Mouse (Mus musculus) kidney, postnatal 0 days (tissue): ENCODE data around the gene Gtse1. TPM values are rescaled to one million over a fixed set of nuclear protein-coding genes. Genes with fewer than 3 reads are reported as not detected.
A peak's percentile ranks its signal among the peaks of the same experiment; 100 is the strongest.

Experiments used
- ATAC-seq: fragments of 200-750 bp; cut with Nextera tagmentation; replicated peaks from 2 replicates; pipeline ENCODE4 v1.8.0; 2017; ENCODE audit warnings: low read depth, moderate number of reproducible peaks, moderate TSS enrichment, moderate library complexity; ENCODE audit not compliant: low FRiP score
- DNase-seq: peaks from one replicate; pipeline ENCODE4 v3.0.0-alpha.2; 2016; ENCODE audit warnings: low spot score
- H3K27ac ChIP-seq: fragments of 300-500 bp; sonication (generic); 2 replicates; pipeline ENCODE4 v1.5.1; 2014; ENCODE audit warnings: mild to moderate bottlenecking
- H3K27me3 ChIP-seq: fragments of 300-500 bp; sonication (generic); 2 replicates; pipeline ENCODE4 v1.6.1; 2014; ENCODE audit warnings: low read length, mixed read lengths; ENCODE audit not compliant: insufficient read depth
- H3K36me3 ChIP-seq: fragments of 300-500 bp; sonication (generic); 2 replicates; pipeline ENCODE4 v1.6.1; 2014; ENCODE audit warnings: low read length, mixed read lengths; ENCODE audit not compliant: insufficient read depth
- H3K4me1 ChIP-seq: fragments of 300-500 bp; sonication (generic); replicated peaks from 2 replicates; pipeline ENCODE4 v1.6.1; 2014; ENCODE audit warnings: antibody characterized with exemption, low read length, mixed read lengths; ENCODE audit not compliant: insufficient read depth
- H3K4me2 ChIP-seq: fragments of 300-500 bp; sonication (generic); 2 replicates; pipeline ENCODE4 v1.6.1; 2014; ENCODE audit warnings: mild to moderate bottlenecking, low read length, moderate library complexity, mixed read lengths
- H3K4me3 ChIP-seq: fragments of 300-500 bp; sonication (generic); replicated peaks from 2 replicates; pipeline ENCODE4 v1.5.1; 2014; ENCODE audit warnings: low read depth, low read length
- H3K9ac ChIP-seq: fragments of 300-500 bp; sonication (generic); 2 replicates; pipeline ENCODE4 v1.6.1; 2014; ENCODE audit warnings: low read depth, low read length
- H3K9me3 ChIP-seq: fragments of 300-500 bp; sonication (generic); replicated peaks from 2 replicates; pipeline ENCODE4 v1.6.1; 2016; ENCODE audit warnings: low read length, inconsistent platforms, mixed read lengths
- CTCF ChIP-seq: IDR thresholded peaks from 2 replicates; pipeline ENCODE4 v1.5.1; 2016; ENCODE audit warnings: antibody characterized with exemption, low read depth, mild to moderate bottlenecking, moderate library complexity
- WGBS: fragments of 180-500 bp; shearing (Covaris S2); extraction: QIAGEN DNeasy Blood & Tissue Kit; methylation state at CpG from one replicate; pipeline ENCODE4 v1.1.7; 2014; 5-methylcytosine and 5-hydroxymethylcytosine counted together
- polyA plus RNA-seq: library from polyadenylated mRNA; unstranded; fragments of >200 nt; fragmentation: Nextera tagmentation; extraction: Ambion mirVana; gene quantifications from 2 replicates; pipeline ENCODE4 v1.2.1, GENCODE M21; 2015

Gene Gtse1
- polyA plus RNA-seq, 1 experiment from 2014 or later = 11.4 TPM

GRCm38 (mm10) chr15:85821203-85822010 lies 38.1 kb upstream of the Gtse1 start, which contains the start of gene Pkdrej:
Pkdrej (minus strand) TSS chr15:85821734.
- ATAC-seq = peak; percentile 79
- Histone ChIP-seq H3K36me3 (no peaks in the 10 kb centered on the region), H3K4me3 (peak within 1 kb of the TSS; percentile 47), H3K4me2 (peak within 1 kb of the TSS; percentile 96), H3K27ac (no peak within 1 kb of the TSS), H3K9me3 (no peaks in the 10 kb centered on the region), H3K27me3 (peaks cover 5% of the 10 kb centered on the region; the same call in 1 of the 2 replicates), H3K9ac (peak within 1 kb of the TSS; percentile 79), H3K4me1 (no peaks in the 10 kb centered on the region)
- DNase-seq = peak; percentile 39
- 1% methylated on average over 54 of the region's 65 CpGs for WGBS
- no peak for TF ChIP-seq CTCF

- WGBS = 7% methylated on average over 4 of the region's 4 CpGs
Measured at GRCm38 (mm10) chr15:85822011-85822359, 37.6 kb upstream of the Gtse1 start.

DNA sequence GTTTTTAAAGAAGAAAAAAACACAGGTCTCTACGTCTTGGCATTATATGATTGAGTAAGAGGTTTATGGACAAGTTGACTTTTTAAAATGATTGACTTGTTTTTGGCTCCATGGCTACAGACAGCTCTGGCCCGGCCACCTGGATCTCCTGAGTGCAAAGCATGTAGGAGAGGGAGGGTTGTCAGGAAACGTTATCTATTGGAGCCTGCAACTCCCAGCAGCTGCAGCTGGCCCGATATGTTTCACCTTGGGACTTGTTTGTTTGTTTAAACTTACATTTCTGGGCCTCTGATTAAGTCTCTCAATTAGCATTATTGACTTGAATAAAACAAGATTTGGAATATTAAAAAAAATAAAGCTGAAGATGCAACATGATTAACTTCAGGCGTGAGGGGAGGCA lies 32.9 kb upstream of the Gtse1 start:
- Histone ChIP-seq H3K36me3 (no peaks in the 10 kb centered on the region), H3K9ac (no peak overlapping the region), H3K27ac (no peak overlapping the region), H3K4me3 (no peak overlapping the region), H3K9me3 (no peaks in the 10 kb centered on the region), H3K4me1 (no peaks in the 10 kb centered on the region), H3K27me3 (no peaks in the 10 kb centered on the region), H3K4me2 (no peak overlapping the region)
- 46% methylated on average over 5 of the region's 5 CpGs for WGBS
- DNase-seq (no peak), ATAC-seq (no peak)
- TF ChIP-seq CTCF = no peak

More at GRCm38 (mm10) chr15:85822011-85822359, 37.6 kb upstream of the Gtse1 start:
- TF ChIP-seq CTCF = peak; percentile 52
- Histone ChIP-seq H3K9me3 (no peaks in the 10 kb centered on the region), H3K36me3 (no peaks in the 10 kb centered on the region), H3K4me2 (peak overlapping the region; percentile 96), H3K4me3 (peak overlapping the region; percentile 47), H3K4me1 (no peaks in the 10 kb centered on the region), H3K27ac (no peak overlapping the region), H3K9ac (peak overlapping the region; percentile 79), H3K27me3 (peaks cover 5% of the 10 kb centered on the region; the same call in 1 of the 2 replicates)
- DNase-seq = peak; percentile 53
- peak; percentile 65; the same call in 1 of the 2 replicates for ATAC-seq

DNA sequence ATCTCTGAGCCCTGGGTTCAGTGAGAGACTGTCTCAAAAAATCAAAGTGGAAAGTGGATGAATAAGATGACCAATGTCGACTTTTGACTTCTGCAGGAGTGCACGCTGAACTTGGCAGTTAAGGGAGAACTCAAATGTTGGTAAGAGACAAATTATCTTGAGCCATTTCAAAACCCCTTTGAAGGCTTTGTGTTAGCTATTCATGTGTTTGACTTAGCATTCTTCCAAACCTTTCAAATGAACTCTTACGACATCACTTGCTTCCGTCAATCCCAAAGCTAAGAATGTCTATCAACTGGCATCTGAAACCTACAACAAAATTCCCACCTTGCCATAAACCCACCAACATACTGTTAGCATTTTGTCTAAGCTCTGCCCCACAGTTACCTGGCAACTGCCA lies 31.5 kb upstream of the Gtse1 start:
- Histone ChIP-seq H3K27ac (no peak overlapping the region), H3K4me1 (0 out of 2 replicates have a peak, but pooled peaks cover 3% of the 10 kb centered on the region), H3K9ac (no peak overlapping the region), H3K27me3 (no peaks in the 10 kb centered on the region), H3K4me2 (no peak overlapping the region), H3K9me3 (no peaks in the 10 kb centered on the region), H3K36me3 (no peaks in the 10 kb centered on the region), H3K4me3 (no peak overlapping the region)
- ATAC-seq (no peak), DNase-seq (no peak)
- TF ChIP-seq CTCF = no peak
- 83% methylated on average over 4 of the region's 4 CpGs for WGBS

GRCm38 (mm10) chr15:85829470-85829869 lies 30.1 kb upstream of the Gtse1 start:
- no peak for TF ChIP-seq CTCF
- WGBS = 75% methylated on average over 5 of the region's 5 CpGs
- no peak for ATAC-seq

GRCm38 (mm10) chr15:85831954-85832590 lies 27.5 kb upstream of the Gtse1 start, which contains the start of gene Ttc38:
Ttc38 (plus strand) TSS chr15:85832306.
- ATAC-seq (peak; percentile 86), DNase-seq (peak; percentile 81)
- no peaks in the 10 kb centered on the region for H3K27me3 ChIP-seq
- H3K4me3 ChIP-seq = peak within 1 kb of the TSS; percentile 50
- 0 out of 2 replicates have a peak, but pooled peaks cover 3% of the 10 kb centered on the region for H3K4me1 ChIP-seq
- no peaks in the 10 kb centered on the region for H3K9me3 ChIP-seq
- 3% methylated on average over 27 of the region's 27 CpGs for WGBS
- TF ChIP-seq CTCF = no peak
- H3K36me3 ChIP-seq = no peaks in the 10 kb centered on the region
- peak within 1 kb of the TSS; percentile 59 for H3K9ac ChIP-seq
- H3K27ac ChIP-seq = peak within 1 kb of the TSS; percentile 63; the same call in 1 of the 2 replicates
- H3K4me2 ChIP-seq = peak within 1 kb of the TSS; percentile 72

More at GRCm38 (mm10) chr15:85829470-85829869, 30.1 kb upstream of the Gtse1 start:
- DNase-seq = no peak
- Histone ChIP-seq H3K36me3 (no peaks in the 10 kb centered on the region), H3K9me3 (no peaks in the 10 kb centered on the region), H3K4me1 (0 out of 2 replicates have a peak, but pooled peaks cover 3% of the 10 kb centered on the region), H3K27ac (no peak overlapping the region), H3K4me2 (no peak overlapping the region), H3K4me3 (no peak overlapping the region), H3K27me3 (no peaks in the 10 kb centered on the region), H3K9ac (no peak overlapping the region)
